In genomic region chr5:24455613-24456012, GRCm38 (mm10) we compare ENCODE assay signal across 12 mouse cellular contexts. TPM values are rescaled to one million over a fixed set of nuclear protein-coding genes. Genes with fewer than 3 reads are reported as not detected.
A peak's percentile ranks its signal among the peaks of the same experiment; 100 is the strongest.
DNase-seq lines count a peak whose midpoint lies in the region; ATAC-seq lines count a peak whose summit lies in the region.
"Had no signal": no experiment of that assay in that cellular context is flagged by ENCODE, and none has a peak within 500 bp of the region (broad histone marks: within the 10 kb centered on the region; RNA-seq: fewer than 3 reads in every experiment).

No protein-coding gene starts in this region.

- peaks cover 19% of the 10 kb centered on the region for H3K36me3 ChIP-seq in heart, embryonic 12.5 days
- peaks cover 3% of the 10 kb centered on the region; the same call in 1 of the 2 replicates for H3K36me3 ChIP-seq in heart, embryonic 15.5 days
- H3K36me3 ChIP-seq in liver, embryonic 13.5 days = peaks cover 35% of the 10 kb centered on the region

- no peaks in the 10 kb centered on the region for H3K9me3 ChIP-seq in heart, embryonic 12.5 days (replicated peaks)
- H3K9me3 ChIP-seq in heart, embryonic 15.5 days (replicated peaks) = no peaks in the 10 kb centered on the region
- H3K9me3 ChIP-seq in liver, embryonic 13.5 days (replicated peaks) = no peaks in the 10 kb centered on the region

- WGBS in heart, embryonic 12.5 days = 66% methylated on average over 7 of the region's 7 CpGs
- 67% methylated on average over 7 of the region's 7 CpGs for WGBS in heart, embryonic 15.5 days
- WGBS in liver, embryonic 13.5 days (ENCODE audit: insufficient replicate concordance) = 75% methylated on average over 7 of the region's 7 CpGs

- peak overlapping the region; percentile 19 for H3K4me2 ChIP-seq in heart, embryonic 12.5 days
- H3K4me2 ChIP-seq in heart, embryonic 15.5 days = peak overlapping the region; percentile 24
- H3K4me2 ChIP-seq in liver, embryonic 13.5 days = 0 out of 2 replicates have a peak overlapping the region, but pooled peaks have one; percentile 19

- DNase-seq in heart, postnatal 4 days = no peak
- no peak for DNase-seq in liver, embryonic 13.5 days
- DNase-seq in right cerebral cortex, postnatal 25 days = no peak
- DNase-seq in left cerebral cortex, adult 8-10 months (ENCODE audit: low spot score in 2 of 2) = no peak
- no peak for DNase-seq in ovary, postnatal 10 days (ENCODE audit: low spot score)
- DNase-seq: cerebellum, postnatal 14 days; gastrocnemius, postnatal 36 days; left cerebral cortex, postnatal 4 days had no signal

- peaks cover 43% of the 10 kb centered on the region for H3K4me1 ChIP-seq in heart, embryonic 12.5 days (replicated peaks)
- H3K4me1 ChIP-seq in brown adipose tissue, adult 24 weeks (ENCODE audit: control insufficient read depth, insufficient read depth, insufficient read length, low read length) = peaks cover 26% of the 10 kb centered on the region
- peaks cover 41% of the 10 kb centered on the region for H3K4me1 ChIP-seq in heart, embryonic 15.5 days (replicated peaks)
- peaks cover 63% of the 10 kb centered on the region for H3K4me1 ChIP-seq in liver, embryonic 13.5 days (replicated peaks)

- peak overlapping the region; percentile 63; the same call in 1 of the 2 replicates for H3K27ac ChIP-seq in heart, embryonic 12.5 days (ENCODE audit: poor library complexity, severe bottlenecking)
- H3K27ac ChIP-seq in brown adipose tissue, adult 24 weeks (replicated peaks; ENCODE audit: low read depth, low read length) = peak overlapping the region; percentile 46
- peak overlapping the region; percentile 68 for H3K27ac ChIP-seq in heart, embryonic 15.5 days
- 0 out of 2 replicates have a peak overlapping the region, but pooled peaks have one; percentile 17 for H3K27ac ChIP-seq in liver, embryonic 13.5 days

- H3K27me3 ChIP-seq in heart, embryonic 12.5 days (replicated peaks) = no peaks in the 10 kb centered on the region
- no peaks in the 10 kb centered on the region for H3K27me3 ChIP-seq in heart, embryonic 15.5 days
- H3K27me3 ChIP-seq in liver, embryonic 13.5 days = no peaks in the 10 kb centered on the region

- ATAC-seq in heart, embryonic 12.5 days (ENCODE audit: insufficient number of reproducible peaks, low FRiP score) = no peak
- ATAC-seq in heart, embryonic 15.5 days (replicated peaks; ENCODE audit: insufficient number of reproducible peaks, insufficient read depth, low FRiP score, low read depth) = no peak
- ATAC-seq in liver, embryonic 13.5 days (ENCODE audit: low read depth) = no peak
- ATAC-seq: activated CD4-positive, CD25-positive, alpha-beta regulatory T cell, adult 4 months had no signal

- no peak overlapping the region for H3K4me3 ChIP-seq in heart, embryonic 12.5 days
- H3K4me3 ChIP-seq in brown adipose tissue, adult 24 weeks (ENCODE audit: insufficient read depth, low read depth, low read length) = no peak overlapping the region
- no peak overlapping the region for H3K4me3 ChIP-seq in heart, embryonic 15.5 days
- no peak overlapping the region for H3K4me3 ChIP-seq in liver, embryonic 13.5 days (replicated peaks)

- H3K9ac ChIP-seq in heart, embryonic 12.5 days = no peak overlapping the region
- peak overlapping the region; percentile 6; the same call in 1 of the 2 replicates for H3K9ac ChIP-seq in heart, embryonic 15.5 days
- no peak overlapping the region for H3K9ac ChIP-seq in liver, embryonic 13.5 days

RNA-seq across cellular contexts. Expression of gene Agap3, which starts 3.6 kb away (rescaled TPM):
- polyA plus RNA-seq in heart, embryonic 12.5 days (2016; fragmentation: Nextera tagmentation; extraction: Ambion mirVana) = 34.9 and 35.2 TPM in 2 replicates
- total RNA-seq in heart, postnatal 4 days (2021) = 10 to 100 TPM; 83.4 to 97.4 TPM
- polyA plus RNA-seq in brown adipose tissue, adult 24 weeks (2012; ENCODE audit: insufficient read depth, insufficient read length, missing spikeins) = 17.2 and 23.2 TPM in 2 replicates
- 27.9 and 35.7 TPM in 2 replicates for polyA plus RNA-seq in heart, embryonic 15.5 days (2015; fragmentation: Nextera tagmentation; extraction: Ambion mirVana)
- polyA plus RNA-seq in liver, embryonic 13.5 days (2015; fragmentation: Nextera tagmentation; extraction: Ambion mirVana) = 9.0 and 10.3 TPM in 2 replicates
- total RNA-seq in left cerebral cortex, adult 8-10 months (2022) = 100 to 1,000 TPM; 521 to 543 (median 525) TPM

RNA-seq across cellular contexts. Expression of gene Tmub1, which starts 8.0 kb away (rescaled TPM):
- polyA plus RNA-seq in heart, embryonic 12.5 days (2016; fragmentation: Nextera tagmentation; extraction: Ambion mirVana) = 18.9 and 19.7 TPM in 2 replicates
- 1 to 10 TPM; 8.5 to 8.7 TPM for total RNA-seq in heart, postnatal 4 days (2021)
- 3.8 and 11.7 TPM in 2 replicates for polyA plus RNA-seq in brown adipose tissue, adult 24 weeks (2012; ENCODE audit: insufficient read depth, insufficient read length, missing spikeins)
- polyA plus RNA-seq in heart, embryonic 15.5 days (2015; fragmentation: Nextera tagmentation; extraction: Ambion mirVana) = 17.0 and 20.0 TPM in 2 replicates
- polyA plus RNA-seq in liver, embryonic 13.5 days (2015; fragmentation: Nextera tagmentation; extraction: Ambion mirVana) = 5.8 and 7.3 TPM in 2 replicates
- total RNA-seq in left cerebral cortex, adult 8-10 months (2022) = 10 to 100 TPM; 24.2 to 30.3 (median 27.3) TPM

RNA-seq across cellular contexts. Expression of gene Fastk, which starts 10.5 kb away (rescaled TPM):
- polyA plus RNA-seq in heart, embryonic 12.5 days (2016; fragmentation: Nextera tagmentation; extraction: Ambion mirVana) = 172 and 175 TPM in 2 replicates
- 100 to 1,000 TPM; 194 to 206 TPM for total RNA-seq in heart, postnatal 4 days (2021)
- 148 and 188 TPM in 2 replicates for polyA plus RNA-seq in brown adipose tissue, adult 24 weeks (2012; ENCODE audit: insufficient read depth, insufficient read length, missing spikeins)
- 173 and 188 TPM in 2 replicates for polyA plus RNA-seq in heart, embryonic 15.5 days (2015; fragmentation: Nextera tagmentation; extraction: Ambion mirVana)
- polyA plus RNA-seq in liver, embryonic 13.5 days (2015; fragmentation: Nextera tagmentation; extraction: Ambion mirVana) = 56.0 and 59.0 TPM in 2 replicates
- total RNA-seq in left cerebral cortex, adult 8-10 months (2022) = 100 to 1,000 TPM; 128 to 142 (median 135) TPM

RNA-seq across cellular contexts. Expression of gene Slc4a2, which starts 32.0 kb away (rescaled TPM):
- polyA plus RNA-seq in heart, embryonic 12.5 days (2016; fragmentation: Nextera tagmentation; extraction: Ambion mirVana) = 31.1 and 39.4 TPM in 2 replicates
- 10 to 100 TPM; 63.2 to 65.7 TPM for total RNA-seq in heart, postnatal 4 days (2021)
- polyA plus RNA-seq in brown adipose tissue, adult 24 weeks (2012; ENCODE audit: insufficient read depth, insufficient read length, missing spikeins) = 8.2 and 14.9 TPM in 2 replicates
- polyA plus RNA-seq in heart, embryonic 15.5 days (2015; fragmentation: Nextera tagmentation; extraction: Ambion mirVana) = 25.6 and 30.6 TPM in 2 replicates
- 9.0 and 10.8 TPM in 2 replicates for polyA plus RNA-seq in liver, embryonic 13.5 days (2015; fragmentation: Nextera tagmentation; extraction: Ambion mirVana)
- total RNA-seq in left cerebral cortex, adult 8-10 months (2022) = 10 to 100 TPM; 31.0 to 52.6 (median 39.2) TPM

RNA-seq across cellular contexts. Expression of gene Cdk5, which starts 32.3 kb away (rescaled TPM):
- polyA plus RNA-seq in heart, embryonic 12.5 days (2016; fragmentation: Nextera tagmentation; extraction: Ambion mirVana) = 32.0 and 35.9 TPM in 2 replicates
- total RNA-seq in heart, postnatal 4 days (2021) = 10 to 100 TPM; 22.4 to 26.1 TPM
- polyA plus RNA-seq in brown adipose tissue, adult 24 weeks (2012; ENCODE audit: insufficient read depth, insufficient read length, missing spikeins) = 51.3 and 56.7 TPM in 2 replicates
- 27.5 and 32.5 TPM in 2 replicates for polyA plus RNA-seq in heart, embryonic 15.5 days (2015; fragmentation: Nextera tagmentation; extraction: Ambion mirVana)
- polyA plus RNA-seq in liver, embryonic 13.5 days (2015; fragmentation: Nextera tagmentation; extraction: Ambion mirVana) = 10.9 and 11.3 TPM in 2 replicates
- total RNA-seq in left cerebral cortex, adult 8-10 months (2022) = 100 to 1,000 TPM; 121 to 136 (median 129) TPM

Comparison
In these comparisons a context has a peak if more than half of its experiments do, and no peak if none do; other contexts are left out.
1. H3K27ac ChIP-seq: peak in every context shown above with its lines; median percentile 68 in heart, embryonic 15.5 days; 63 in heart, embryonic 12.5 days; 46 in brown adipose tissue, adult 24 weeks; 17 in liver, embryonic 13.5 days.